Mouse (Mus musculus) spleen, adult 2 months (tissue): Measurements from ENCODE around the gene Gm10318. TPM values are rescaled to one million over a fixed set of nuclear protein-coding genes. Genes with fewer than 3 reads are reported as not detected.
A peak's percentile ranks its signal among the peaks of the same experiment; 100 is the strongest.

Experiments used
- DNase-seq, 2 experiments: peaks; one replicate each; pipeline versions ENCODE4 v3.0.0 to v3.0.0-alpha.2; 2012 to 2021; ENCODE audit warnings: low spot score in 2 of 2, low read depth in 1 of 2
- H3K27ac ChIP-seq: fragments of 200-500 bp; 2 replicates; pipeline ENCODE4 v1.5.1; 2012; ENCODE audit warnings: low read length, inconsistent platforms; ENCODE audit not compliant: insufficient read depth
- H3K27me3 ChIP-seq: fragments of 200-500 bp; 2 replicates; pipeline ENCODE4 v1.6.1; 2012; ENCODE audit warnings: mild to moderate bottlenecking, moderate library complexity, low read length, inconsistent platforms; ENCODE audit not compliant: control insufficient read depth, insufficient read depth
- H3K36me3 ChIP-seq: fragments of 200-500 bp; 2 replicates; pipeline ENCODE4 v1.6.1; 2012; ENCODE audit warnings: mild to moderate bottlenecking, low read length, inconsistent platforms; ENCODE audit not compliant: control insufficient read depth, insufficient read depth
- H3K4me1 ChIP-seq: fragments of 200-500 bp; 2 replicates; pipeline ENCODE4 v1.6.1; 2011; ENCODE audit warnings: inconsistent platforms; ENCODE audit not compliant: control insufficient read depth, insufficient read depth, insufficient read length
- H3K4me3 ChIP-seq: fragments of 200-500 bp; 2 replicates; pipeline ENCODE4 v1.5.1; 2011; ENCODE audit warnings: mild to moderate bottlenecking, inconsistent platforms; ENCODE audit not compliant: insufficient read depth, insufficient read length; ENCODE audit errors: extremely low read depth
- CTCF ChIP-seq: fragments of 200-500 bp; IDR thresholded peaks from 2 replicates; pipeline ENCODE4 v1.5.1; 2011; ENCODE audit warnings: mild to moderate bottlenecking, inconsistent platforms; ENCODE audit not compliant: insufficient read depth, insufficient read length, insufficient replicate concordance; ENCODE audit errors: extremely low read depth
- POLR2A ChIP-seq: fragments of 200-500 bp; IDR thresholded peaks from 2 replicates; pipeline ENCODE4 v1.6.1; 2011; ENCODE audit warnings: low read depth, low read length, inconsistent platforms
- WGBS: fragments of 180-500 bp; shearing (Covaris S2); methylation state at CpG from one replicate; pipeline ENCODE4 v1.1.7; 2018; 5-methylcytosine and 5-hydroxymethylcytosine counted together
- polyA plus RNA-seq: library from polyadenylated mRNA; depleted of rRNA; stranded (reverse); fragments of >200 nt; gene quantifications from 2 replicates; pipeline ENCODE4 v1.2.3, GENCODE M21; 2012; rRNA removed

Gm10318 gene
- polyA plus RNA-seq = not detected in 2 replicates

- no peaks in the 10 kb centered on the region for H3K27me3 ChIP-seq
- WGBS = 68% methylated on average over 9 of the region's 9 CpGs
- no peak for DNase-seq
- H3K4me3 ChIP-seq = no peak within 1 kb of the TSS
- no peaks in the 10 kb centered on the region for H3K36me3 ChIP-seq
- H3K4me1 ChIP-seq = no peaks in the 10 kb centered on the region
- H3K27ac ChIP-seq = no peak within 1 kb of the TSS
- TF ChIP-seq CTCF (no peak), POLR2A (no peak)
Measured at GRCm38 (mm10) chr10:77852559-77852958, at the start of gene Gm10318. TSS of gene Gm10318 (plus strand) at chr10:77852859.

GRCm38 (mm10) chr10:77804095-77804494, 48.6 kb upstream of the Gm10318 start:
- Histone ChIP-seq H3K36me3 (no peaks in the 10 kb centered on the region), H3K27ac (no peak overlapping the region), H3K4me1 (no peaks in the 10 kb centered on the region), H3K27me3 (no peaks in the 10 kb centered on the region), H3K4me3 (no peak overlapping the region)
- no peak for DNase-seq
- WGBS = 59% methylated on average over 3 of the region's 3 CpGs
- no peak for TF ChIP-seq POLR2A
- no peak for TF ChIP-seq CTCF

DNA sequence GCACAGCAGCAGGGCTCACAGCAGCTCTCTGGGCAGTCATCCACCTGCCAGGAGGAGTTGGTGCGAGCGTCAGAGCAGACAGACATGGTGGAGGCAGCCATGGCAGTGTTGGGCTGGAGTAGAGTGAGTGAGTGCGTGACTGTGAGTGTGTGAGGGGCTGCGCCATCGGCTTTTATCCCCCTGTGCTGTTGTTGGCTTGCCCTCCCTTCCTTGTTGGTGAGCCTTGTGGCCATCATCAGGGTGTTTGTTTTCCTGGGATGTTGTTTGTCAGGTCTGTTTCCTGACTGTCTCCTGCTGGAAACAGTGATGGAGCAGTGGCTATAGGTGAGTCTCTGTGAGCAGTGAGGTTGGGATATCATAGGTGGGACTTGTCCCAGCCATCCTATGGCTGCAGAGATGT, 40.9 kb upstream of the Gm10318 start, which contains the start of gene Gm9507:
Gene Gm9507 (minus strand): TSS at position 101 of the 400 bp plus-strand sequence.
- DNase-seq = no peak
- Histone ChIP-seq H3K27ac (no peak within 1 kb of the TSS), H3K27me3 (no peaks in the 10 kb centered on the region), H3K36me3 (no peaks in the 10 kb centered on the region), H3K4me1 (no peaks in the 10 kb centered on the region), H3K4me3 (no peak within 1 kb of the TSS)
- 71% methylated on average over 5 of the region's 5 CpGs for WGBS
- TF ChIP-seq POLR2A (no peak), CTCF (no peak)

DNA sequence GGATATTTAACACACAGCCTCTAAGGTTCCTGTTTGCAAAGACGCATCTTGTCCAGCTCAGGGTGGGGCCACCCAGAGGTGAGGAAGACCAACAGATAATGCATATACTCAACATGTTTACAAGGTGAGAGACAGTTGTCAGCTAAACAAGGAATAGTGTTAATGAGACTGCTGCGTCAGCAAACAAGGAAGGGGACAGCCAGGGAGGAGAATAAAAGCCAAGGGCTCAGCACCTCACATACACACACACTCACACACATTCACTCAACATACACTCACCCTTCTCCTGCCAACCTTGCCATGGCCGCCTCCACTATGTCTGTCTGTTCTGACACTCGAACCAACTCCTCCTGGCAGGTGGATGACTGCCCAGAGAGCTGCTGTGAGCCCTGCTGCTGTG, 38.3 kb upstream of the Gm10318 start, which contains the start of gene Gm2696:
Gene Gm2696 (plus strand): TSS at position 301 of the 400 bp plus-strand sequence.
- no peak for DNase-seq
- no peaks in the 10 kb centered on the region for H3K4me1 ChIP-seq
- no peaks in the 10 kb centered on the region for H3K36me3 ChIP-seq
- no peaks in the 10 kb centered on the region for H3K27me3 ChIP-seq
- no peak within 1 kb of the TSS for H3K27ac ChIP-seq
- 51% methylated on average over 4 of the region's 4 CpGs for WGBS
- H3K4me3 ChIP-seq = no peak within 1 kb of the TSS
- TF ChIP-seq CTCF (no peak), POLR2A (no peak)

- Histone ChIP-seq H3K4me3 (no peak overlapping the region), H3K27ac (no peak overlapping the region), H3K4me1 (no peaks in the 10 kb centered on the region), H3K36me3 (no peaks in the 10 kb centered on the region), H3K27me3 (no peaks in the 10 kb centered on the region)
- peak in 1 of 2 experiments; percentile 18 for DNase-seq
- no peak for TF ChIP-seq POLR2A
- peak; percentile 50; the same call in 1 of the 2 replicates for TF ChIP-seq CTCF
- 39% methylated on average over 5 of the region's 5 CpGs for WGBS
Measured at GRCm38 (mm10) chr10:77815514-77815913, 37.1 kb upstream of the Gm10318 start.

DNA sequence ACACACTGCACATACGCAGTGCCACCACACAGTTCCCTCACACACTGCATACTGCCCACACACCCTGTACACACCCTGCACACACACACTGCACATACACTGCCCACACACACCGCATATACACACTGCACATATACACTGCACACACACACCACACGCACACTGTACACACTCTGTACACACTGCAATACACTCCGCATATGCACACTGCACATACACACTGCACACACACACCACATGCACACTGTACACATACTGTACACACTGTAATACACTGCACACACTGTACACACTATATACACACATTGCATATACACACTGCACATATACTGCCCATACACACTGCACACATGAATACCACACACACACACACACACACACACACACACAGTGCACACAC, 34.1 kb upstream of the Gm10318 start:
- Histone ChIP-seq H3K27ac (no peak overlapping the region), H3K4me1 (no peaks in the 10 kb centered on the region), H3K36me3 (no peaks in the 10 kb centered on the region), H3K4me3 (no peak overlapping the region), H3K27me3 (no peaks in the 10 kb centered on the region)
- DNase-seq = no peak
- TF ChIP-seq CTCF = no peak
- no peak for TF ChIP-seq POLR2A
- 97% methylated on average over 4 of the region's 4 CpGs for WGBS

GRCm38 (mm10) chr10:77819203-77819602, 33.5 kb upstream of the Gm10318 start:
- H3K4me1 ChIP-seq = no peaks in the 10 kb centered on the region
- no peaks in the 10 kb centered on the region for H3K27me3 ChIP-seq
- no peak for TF ChIP-seq CTCF
- no peak for TF ChIP-seq POLR2A
- no peak overlapping the region for H3K4me3 ChIP-seq
- H3K36me3 ChIP-seq = no peaks in the 10 kb centered on the region
- H3K27ac ChIP-seq = no peak overlapping the region
- WGBS = 72% methylated on average over 4 of the region's 4 CpGs
- no peak for DNase-seq

GRCm38 (mm10) chr10:77826951-77827350, 25.7 kb upstream of the Gm10318 start, which contains the start of gene Krtap10-4:
TSS of gene Krtap10-4 (minus strand) at chr10:77827095.
- 70% methylated on average over 6 of the region's 6 CpGs for WGBS
- no peak within 1 kb of the TSS for H3K4me3 ChIP-seq
- no peaks in the 10 kb centered on the region for H3K27me3 ChIP-seq
- no peak for DNase-seq
- no peaks in the 10 kb centered on the region for H3K4me1 ChIP-seq
- no peaks in the 10 kb centered on the region for H3K36me3 ChIP-seq
- no peak for TF ChIP-seq POLR2A
- TF ChIP-seq CTCF = no peak
- no peak within 1 kb of the TSS for H3K27ac ChIP-seq
